Mouse (Mus musculus): ENCODE measurements around the gene Vdr. TPM values are rescaled to one million over a fixed set of nuclear protein-coding genes. Genes with fewer than 3 reads are reported as not detected.

Gene Vdr
- polyA plus RNA-seq, 1 experiment from 2014 or later = not detected

DNA sequence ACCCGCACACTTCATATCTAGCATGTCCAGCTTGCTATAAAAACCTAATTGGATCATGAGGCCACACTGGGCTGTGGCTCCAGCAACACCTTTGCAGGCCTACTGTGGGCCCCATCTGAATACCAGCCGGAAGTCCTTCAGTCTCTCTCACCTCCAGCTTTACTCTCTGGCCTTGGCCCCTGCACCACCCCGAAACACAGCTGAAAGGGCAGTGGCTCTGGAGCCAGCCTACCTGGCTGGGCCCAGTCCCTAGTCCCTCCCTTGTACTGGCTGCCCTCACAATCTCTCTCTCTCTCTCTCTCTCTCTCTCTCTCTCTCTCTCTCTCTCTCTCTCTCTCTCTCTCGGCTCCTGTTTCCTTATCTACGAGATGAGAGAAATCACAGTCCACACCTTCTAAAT lies 11.6 kb downstream of the Vdr start:
- 93% methylated on average over 5 of the region's 5 CpGs for WGBS

GRCm38 (mm10) chr15:97896861-97897654 lies 13.4 kb downstream of the Vdr start:
- no peak overlapping the region for H3K4me2 ChIP-seq (ENCODE audit: low read length)
- H3K36me3 ChIP-seq (ENCODE audit: control insufficient read depth, insufficient read depth, low read length) = no peaks in the 10 kb centered on the region
- H3K9ac ChIP-seq (replicated peaks; ENCODE audit: low read length) = no peak overlapping the region
- H3K4me1 ChIP-seq (ENCODE audit: control insufficient read depth, insufficient read depth, low read length) = 0 out of 2 replicates have a peak, but pooled peaks cover 4% of the 10 kb centered on the region
- no peak overlapping the region for H3K4me3 ChIP-seq (replicated peaks; ENCODE audit: low read depth, low read length)
- no peak overlapping the region for H3K27ac ChIP-seq (replicated peaks; ENCODE audit: low read depth, low read length)
- no peaks in the 10 kb centered on the region for H3K9me3 ChIP-seq (ENCODE audit: control insufficient read depth, low read length)
- DNase-seq = no peak
- no peaks in the 10 kb centered on the region for H3K27me3 ChIP-seq (ENCODE audit: control insufficient read depth, insufficient read depth, low read length)
- WGBS = 82% methylated on average over 16 of the region's 16 CpGs
- ATAC-seq (ENCODE audit: low FRiP score, low TSS enrichment) = no peak

More for the DNA sequence above, 11.6 kb downstream of the Vdr start:
- no peaks in the 10 kb centered on the region for H3K9me3 ChIP-seq (ENCODE audit: control insufficient read depth, low read length)
- no peak overlapping the region for H3K9ac ChIP-seq (replicated peaks; ENCODE audit: low read length)
- ATAC-seq (ENCODE audit: low FRiP score, low TSS enrichment) (no peak), DNase-seq (no peak)
- H3K27ac ChIP-seq (replicated peaks; ENCODE audit: low read depth, low read length) = no peak overlapping the region
- 0 out of 2 replicates have a peak, but pooled peaks cover 4% of the 10 kb centered on the region for H3K4me1 ChIP-seq (ENCODE audit: control insufficient read depth, insufficient read depth, low read length)
- no peak overlapping the region for H3K4me2 ChIP-seq (ENCODE audit: low read length)
- H3K27me3 ChIP-seq (ENCODE audit: control insufficient read depth, insufficient read depth, low read length) = no peaks in the 10 kb centered on the region
- no peaks in the 10 kb centered on the region for H3K36me3 ChIP-seq (ENCODE audit: control insufficient read depth, insufficient read depth, low read length)
- H3K4me3 ChIP-seq (replicated peaks; ENCODE audit: low read depth, low read length) = no peak overlapping the region

- Histone ChIP-seq H3K9me3 (ENCODE audit: control insufficient read depth, low read length) (no peaks in the 10 kb centered on the region), H3K4me3 (replicated peaks; ENCODE audit: low read depth, low read length) (no peak overlapping the region), H3K9ac (replicated peaks; ENCODE audit: low read length) (no peak overlapping the region), H3K36me3 (ENCODE audit: control insufficient read depth, insufficient read depth, low read length) (no peaks in the 10 kb centered on the region), H3K27ac (replicated peaks; ENCODE audit: low read depth, low read length) (no peak overlapping the region), H3K27me3 (ENCODE audit: control insufficient read depth, insufficient read depth, low read length) (no peaks in the 10 kb centered on the region), H3K4me2 (ENCODE audit: low read length) (no peak overlapping the region), H3K4me1 (ENCODE audit: control insufficient read depth, insufficient read depth, low read length) (0 out of 2 replicates have a peak, but pooled peaks cover 4% of the 10 kb centered on the region)
- 66% methylated on average over 9 of the region's 9 CpGs for WGBS
- no peak for DNase-seq
- ATAC-seq (ENCODE audit: low FRiP score, low TSS enrichment) = no peak
These were observed 14.1 kb downstream of the Vdr start for GRCm38 (mm10) chr15:97896347-97896746.

DNA sequence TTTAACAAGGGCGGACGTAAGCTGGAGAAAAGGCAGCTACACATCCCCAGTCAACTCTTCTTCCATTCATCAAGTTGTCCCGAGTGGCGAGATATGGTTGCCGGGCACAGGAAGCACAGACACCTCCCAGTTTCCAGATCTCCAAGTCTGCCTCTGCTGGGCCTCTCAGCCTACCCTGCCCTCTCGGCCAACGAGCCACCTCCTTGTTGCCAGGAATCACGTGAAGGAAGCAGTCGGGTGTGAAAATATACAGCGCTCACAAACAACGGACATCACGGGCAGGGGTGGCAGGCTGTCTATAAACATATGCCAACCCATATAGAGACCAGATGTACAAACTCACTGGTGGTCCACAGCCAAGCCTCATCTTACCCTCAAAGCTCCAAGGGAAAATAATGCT lies 14.6 kb downstream of the Vdr start:
- no peak overlapping the region for H3K9ac ChIP-seq (replicated peaks; ENCODE audit: low read length)
- ATAC-seq (ENCODE audit: low FRiP score, low TSS enrichment) (no peak), DNase-seq (no peak)
- H3K9me3 ChIP-seq (ENCODE audit: control insufficient read depth, low read length) = no peaks in the 10 kb centered on the region
- H3K4me3 ChIP-seq (replicated peaks; ENCODE audit: low read depth, low read length) = no peak overlapping the region
- WGBS = 74% methylated on average over 12 of the region's 12 CpGs
- H3K27ac ChIP-seq (replicated peaks; ENCODE audit: low read depth, low read length) = no peak overlapping the region
- H3K27me3 ChIP-seq (ENCODE audit: control insufficient read depth, insufficient read depth, low read length) = no peaks in the 10 kb centered on the region
- H3K4me1 ChIP-seq (ENCODE audit: control insufficient read depth, insufficient read depth, low read length) = 0 out of 2 replicates have a peak, but pooled peaks cover 4% of the 10 kb centered on the region
- no peaks in the 10 kb centered on the region for H3K36me3 ChIP-seq (ENCODE audit: control insufficient read depth, insufficient read depth, low read length)
- H3K4me2 ChIP-seq (ENCODE audit: low read length) = no peak overlapping the region

DNA sequence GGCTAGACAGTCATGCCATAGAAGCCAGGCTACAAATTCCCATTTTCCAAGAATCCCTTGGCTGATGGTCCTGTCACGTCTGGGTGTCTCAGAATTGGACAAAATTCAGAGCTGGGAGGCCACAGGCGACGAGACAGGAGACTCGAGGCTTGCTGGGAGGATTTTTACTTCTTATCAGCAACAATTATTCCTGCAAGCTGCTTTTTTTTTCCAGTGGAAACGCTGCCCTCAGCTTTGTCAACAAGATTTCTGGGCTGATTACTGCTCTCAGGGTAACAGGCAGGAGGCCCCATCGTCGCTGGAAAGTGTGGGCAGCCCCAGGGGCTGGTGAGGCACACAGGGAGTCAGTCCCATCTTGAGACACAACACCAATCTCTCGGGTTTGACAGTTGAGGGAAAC lies 17.9 kb downstream of the Vdr start:
- H3K36me3 ChIP-seq (ENCODE audit: control insufficient read depth, insufficient read depth, low read length) = no peaks in the 10 kb centered on the region
- ATAC-seq (ENCODE audit: low FRiP score, low TSS enrichment) = no peak
- no peak overlapping the region for H3K27ac ChIP-seq (replicated peaks; ENCODE audit: low read depth, low read length)
- H3K4me1 ChIP-seq (ENCODE audit: control insufficient read depth, insufficient read depth, low read length) = no peaks in the 10 kb centered on the region
- no peaks in the 10 kb centered on the region for H3K27me3 ChIP-seq (ENCODE audit: control insufficient read depth, insufficient read depth, low read length)
- DNase-seq = no peak
- H3K4me3 ChIP-seq (replicated peaks; ENCODE audit: low read depth, low read length) = no peak overlapping the region
- WGBS = 67% methylated on average over 8 of the region's 8 CpGs
- no peak overlapping the region for H3K4me2 ChIP-seq (ENCODE audit: low read length)
- no peaks in the 10 kb centered on the region for H3K9me3 ChIP-seq (ENCODE audit: control insufficient read depth, low read length)
- no peak overlapping the region for H3K9ac ChIP-seq (replicated peaks; ENCODE audit: low read length)

DNA sequence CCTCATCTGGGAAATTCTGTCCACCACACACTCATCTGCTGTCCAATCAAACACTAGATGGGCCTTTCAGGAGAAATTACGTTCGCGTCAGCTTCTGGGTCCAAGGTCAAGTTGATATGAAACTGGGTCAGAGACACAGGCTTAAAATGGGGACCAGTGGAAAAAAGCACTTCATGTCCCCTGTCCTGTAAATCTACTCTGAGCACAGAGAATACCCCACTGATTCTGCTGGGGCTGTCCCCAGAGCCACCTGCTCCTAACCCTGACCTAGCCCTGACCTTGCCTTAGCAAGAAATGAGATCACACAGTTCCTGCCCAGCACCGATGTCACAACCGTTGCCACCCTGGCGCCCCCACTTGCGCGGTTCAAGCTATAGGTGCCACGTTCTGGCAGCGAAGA lies 20.0 kb downstream of the Vdr start:
- Histone ChIP-seq H3K4me3 (replicated peaks; ENCODE audit: low read depth, low read length) (no peak overlapping the region), H3K4me2 (ENCODE audit: low read length) (no peak overlapping the region), H3K36me3 (ENCODE audit: control insufficient read depth, insufficient read depth, low read length) (no peaks in the 10 kb centered on the region), H3K4me1 (ENCODE audit: control insufficient read depth, insufficient read depth, low read length) (no peaks in the 10 kb centered on the region), H3K9ac (replicated peaks; ENCODE audit: low read length) (no peak overlapping the region), H3K27me3 (ENCODE audit: control insufficient read depth, insufficient read depth, low read length) (no peaks in the 10 kb centered on the region), H3K27ac (replicated peaks; ENCODE audit: low read depth, low read length) (no peak overlapping the region), H3K9me3 (ENCODE audit: control insufficient read depth, low read length) (no peaks in the 10 kb centered on the region)
- DNase-seq = no peak
- WGBS = 85% methylated on average over 10 of the region's 10 CpGs
- ATAC-seq (ENCODE audit: low FRiP score, low TSS enrichment) = no peak

DNA sequence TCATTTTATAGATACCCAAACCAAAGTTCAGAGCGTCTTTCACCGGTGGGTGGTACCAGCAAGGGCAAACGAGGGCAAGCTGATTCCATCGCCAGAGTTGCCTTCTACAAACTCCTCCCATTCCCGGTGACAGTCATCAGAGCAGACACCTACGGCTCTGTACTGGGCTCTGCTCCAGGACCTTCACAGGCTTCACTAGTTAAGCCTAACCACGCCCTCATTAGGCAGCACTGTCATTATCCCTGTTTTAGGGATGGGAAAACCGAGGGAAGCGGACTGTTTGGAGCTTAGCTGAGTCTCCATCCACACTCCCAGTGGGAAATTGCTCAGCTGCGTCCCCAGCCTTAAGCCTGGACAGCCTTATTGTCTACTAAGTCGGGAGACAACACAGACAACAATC lies 20.4 kb downstream of the Vdr start:
- Histone ChIP-seq H3K4me3 (replicated peaks; ENCODE audit: low read depth, low read length) (no peak overlapping the region), H3K27me3 (ENCODE audit: control insufficient read depth, insufficient read depth, low read length) (no peaks in the 10 kb centered on the region), H3K9ac (replicated peaks; ENCODE audit: low read length) (no peak overlapping the region), H3K36me3 (ENCODE audit: control insufficient read depth, insufficient read depth, low read length) (no peaks in the 10 kb centered on the region), H3K9me3 (ENCODE audit: control insufficient read depth, low read length) (no peaks in the 10 kb centered on the region), H3K27ac (replicated peaks; ENCODE audit: low read depth, low read length) (no peak overlapping the region), H3K4me2 (ENCODE audit: low read length) (no peak overlapping the region), H3K4me1 (ENCODE audit: control insufficient read depth, insufficient read depth, low read length) (no peaks in the 10 kb centered on the region)
- DNase-seq (no peak), ATAC-seq (ENCODE audit: low FRiP score, low TSS enrichment) (no peak)
- 46% methylated on average over 11 of the region's 11 CpGs for WGBS

DNA sequence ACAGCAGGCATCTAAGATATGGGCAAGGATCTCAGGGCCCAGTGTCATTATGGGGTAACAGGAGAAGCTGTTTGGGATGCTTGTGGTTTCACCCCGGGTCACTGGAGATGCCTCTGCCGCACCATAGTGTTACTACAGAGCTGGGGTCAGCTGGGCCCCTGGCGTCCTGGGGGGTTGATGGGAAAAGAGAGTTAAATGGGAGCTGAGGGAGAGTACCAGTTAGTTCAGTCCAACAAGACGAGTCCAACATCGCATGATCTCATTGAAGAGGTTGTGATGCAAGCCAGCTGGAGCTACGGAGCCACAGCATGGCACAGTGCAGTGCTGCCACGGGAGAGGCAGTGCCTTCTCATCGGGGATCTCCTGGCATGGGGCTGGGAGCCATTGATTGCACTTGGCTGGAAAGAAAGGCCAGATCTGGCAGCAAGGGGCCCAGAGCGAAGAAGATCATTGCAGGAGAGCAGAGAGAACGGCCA lies 22.9 kb downstream of the Vdr start:
- H3K27ac ChIP-seq (replicated peaks; ENCODE audit: low read depth, low read length) = no peak overlapping the region
- no peak overlapping the region for H3K4me2 ChIP-seq (ENCODE audit: low read length)
- no peak for DNase-seq
- no peaks in the 10 kb centered on the region for H3K4me1 ChIP-seq (ENCODE audit: control insufficient read depth, insufficient read depth, low read length)
- no peaks in the 10 kb centered on the region for H3K36me3 ChIP-seq (ENCODE audit: control insufficient read depth, insufficient read depth, low read length)
- no peaks in the 10 kb centered on the region for H3K9me3 ChIP-seq (ENCODE audit: control insufficient read depth, low read length)
- no peak overlapping the region for H3K4me3 ChIP-seq (replicated peaks; ENCODE audit: low read depth, low read length)
- WGBS = 86% methylated on average over 10 of the region's 10 CpGs
- H3K9ac ChIP-seq (replicated peaks; ENCODE audit: low read length) = no peak overlapping the region
- no peak for ATAC-seq (ENCODE audit: low FRiP score, low TSS enrichment)
- H3K27me3 ChIP-seq (ENCODE audit: control insufficient read depth, insufficient read depth, low read length) = no peaks in the 10 kb centered on the region

DNA sequence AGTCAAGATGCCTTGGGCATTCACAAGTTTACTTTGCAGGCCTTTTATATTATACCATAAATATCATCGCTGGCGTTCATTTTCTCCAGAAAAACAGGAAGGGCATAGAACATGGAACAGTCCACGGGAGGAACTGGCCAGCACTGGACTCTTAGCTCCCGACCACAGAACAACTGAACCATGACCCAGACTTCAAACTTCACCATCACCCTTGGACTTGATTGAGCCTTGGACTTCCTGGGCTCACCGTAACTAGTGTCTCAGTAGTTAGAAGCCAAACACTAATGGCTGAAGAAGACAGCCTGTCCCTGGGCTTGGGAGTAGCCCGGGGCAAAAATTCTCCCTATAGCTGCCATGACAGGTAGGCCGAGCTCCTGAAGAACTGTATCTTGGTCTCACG lies 29.0 kb downstream of the Vdr start:
- no peak overlapping the region for H3K9ac ChIP-seq (replicated peaks; ENCODE audit: low read length)
- DNase-seq (no peak), ATAC-seq (ENCODE audit: low FRiP score, low TSS enrichment) (no peak)
- no peaks in the 10 kb centered on the region for H3K27me3 ChIP-seq (ENCODE audit: control insufficient read depth, insufficient read depth, low read length)
- H3K9me3 ChIP-seq (ENCODE audit: control insufficient read depth, low read length) = no peaks in the 10 kb centered on the region
- H3K4me3 ChIP-seq (replicated peaks; ENCODE audit: low read depth, low read length) = no peak overlapping the region
- whole genome bisulfite sequencing = 92% methylated on average over 8 of the region's 8 CpGs
- H3K36me3 ChIP-seq (ENCODE audit: control insufficient read depth, insufficient read depth, low read length) = no peaks in the 10 kb centered on the region
- no peak overlapping the region for H3K27ac ChIP-seq (replicated peaks; ENCODE audit: low read depth, low read length)
- no peak overlapping the region for H3K4me2 ChIP-seq (ENCODE audit: low read length)
- H3K4me1 ChIP-seq (ENCODE audit: control insufficient read depth, insufficient read depth, low read length) = no peaks in the 10 kb centered on the region
